Mouse (Mus musculus) ovary, adult 18-20 months (tissue): ENCODE data around the gene BC048403.

Experiments
- DNase-seq: peaks from one replicate; pipeline ENCODE4 v3.0.0; 2022; ENCODE audit warnings: low spot score, mixed read lengths

Gene BC048403

GRCm38 (mm10) chr10:121739548-121740505 is at the start of gene BC048403:
Gene BC048403 (plus strand): TSS chr10:121739937.
- peak; percentile 72 for DNase-seq

GRCm38 (mm10) chr10:121692944-121693579 is 46.7 kb upstream of the BC048403 start:
- no peak for DNase-seq

- DNase-seq, result no peak
Observed at GRCm38 (mm10) chr10:121694567-121694966, 45.2 kb upstream of the BC048403 start.

GRCm38 (mm10) chr10:121701296-121702248 is 38.2 kb upstream of the BC048403 start:
- DNase-seq, result no peak

GRCm38 (mm10) chr10:121703619-121704018 is 36.1 kb upstream of the BC048403 start:
- DNase-seq, result peak; percentile 15

- DNase-seq, result no peak
Observed at GRCm38 (mm10) chr10:121704871-121705270, 34.9 kb upstream of the BC048403 start.

- DNase-seq, result peak; percentile 24
Observed at GRCm38 (mm10) chr10:121705399-121706163, 34.2 kb upstream of the BC048403 start.

- no peak for DNase-seq
Observed at GRCm38 (mm10) chr10:121716862-121717261, 22.9 kb upstream of the BC048403 start.

GRCm38 (mm10) chr10:121718896-121719585 is 20.7 kb upstream of the BC048403 start:
- DNase-seq, result no peak

- DNase-seq, result no peak
Observed at GRCm38 (mm10) chr10:121720701-121721100, 19.0 kb upstream of the BC048403 start.

GRCm38 (mm10) chr10:121726505-121726904 is 13.2 kb upstream of the BC048403 start:
- DNase-seq, result no peak

- no peak for DNase-seq
Observed at GRCm38 (mm10) chr10:121727151-121727550, 12.6 kb upstream of the BC048403 start.

GRCm38 (mm10) chr10:121728226-121728625 is 11.5 kb upstream of the BC048403 start:
- DNase-seq, result no peak

GRCm38 (mm10) chr10:121731048-121731725 is 8.6 kb upstream of the BC048403 start:
- no peak for DNase-seq

GRCm38 (mm10) chr10:121732542-121732941 is 7.2 kb upstream of the BC048403 start:
- DNase-seq, result no peak

- DNase-seq, result no peak
Observed at GRCm38 (mm10) chr10:121737256-121737655, 2.5 kb upstream of the BC048403 start.

- no peak for DNase-seq
Observed at GRCm38 (mm10) chr10:121742336-121742735, 2.6 kb downstream of the BC048403 start.

- no peak for DNase-seq
Observed at GRCm38 (mm10) chr10:121750175-121750574, 10.4 kb downstream of the BC048403 start.

- DNase-seq, result no peak
Observed at GRCm38 (mm10) chr10:121754237-121754636, 14.5 kb downstream of the BC048403 start.

- no peak for DNase-seq
Observed at GRCm38 (mm10) chr10:121755822-121756221, 16.1 kb downstream of the BC048403 start.
